Mouse (Mus musculus): ENCODE data around the gene Zkscan4.
"Not testable (repeated sequence)": the region's sequence is repeated elsewhere in the genome, so short reads cannot be mapped to it uniquely, and the experiment has no call there.

The Zkscan4 gene

DNA sequence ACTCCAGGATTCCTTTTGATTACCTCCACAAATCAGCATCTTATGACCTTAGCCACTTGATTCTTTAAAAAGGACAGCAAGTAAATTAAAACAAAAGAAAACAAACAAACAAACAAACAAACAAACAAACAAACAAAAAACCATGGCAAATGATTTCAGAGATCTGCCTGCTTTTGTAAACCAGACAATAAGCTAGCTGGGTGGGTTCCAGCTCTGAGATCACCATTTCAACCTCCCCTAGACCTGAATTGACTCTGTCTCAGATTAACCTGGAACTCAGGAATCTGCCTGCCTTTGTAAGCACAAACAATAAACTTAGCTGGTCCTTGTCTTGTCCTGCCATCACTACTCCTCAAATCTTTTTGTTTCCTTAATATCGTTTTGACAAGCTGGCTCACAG is 8.2 kb downstream of the Zkscan4 start:
- POLR2A ChIA-PET = interaction anchor here in 2 of 4 experiments (0.7 to 1.5 kb wide), 3 partner anchors 10 to 300 kb away, joined by 3 to 6 read pairs (median 4); partner anchors contain the start of gene Hist1h2an (in 1 of the 2)
- CTCF ChIA-PET = interaction anchor here in 1 of 4 experiments (0.6 kb wide), 2 partner anchors 12 to 30 kb away, joined by 3 to 4 read pairs; no protein-coding TSS in a partner anchor

DNA sequence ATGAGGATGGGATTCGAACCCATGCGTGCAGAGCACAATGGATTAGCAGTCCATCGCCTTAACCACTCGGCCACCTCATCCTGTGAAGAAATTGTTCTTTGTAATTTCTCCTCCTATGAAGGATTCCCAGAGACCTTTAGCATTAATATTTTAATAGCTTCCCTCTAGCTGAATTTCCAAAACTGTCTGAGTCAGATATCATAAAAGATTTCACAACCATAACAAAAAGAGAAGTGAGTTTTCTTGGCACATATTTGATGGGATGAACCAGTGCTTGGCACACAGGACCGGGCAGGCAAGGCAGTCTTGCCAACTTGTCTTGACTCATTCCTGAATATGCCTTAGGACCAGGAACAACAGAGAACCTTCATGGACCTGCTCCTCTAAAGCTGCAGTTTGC is 14.1 kb downstream of the Zkscan4 start:
- ChIA-PET POLR2A (no interaction called here), CTCF (no interaction called here)

DNA sequence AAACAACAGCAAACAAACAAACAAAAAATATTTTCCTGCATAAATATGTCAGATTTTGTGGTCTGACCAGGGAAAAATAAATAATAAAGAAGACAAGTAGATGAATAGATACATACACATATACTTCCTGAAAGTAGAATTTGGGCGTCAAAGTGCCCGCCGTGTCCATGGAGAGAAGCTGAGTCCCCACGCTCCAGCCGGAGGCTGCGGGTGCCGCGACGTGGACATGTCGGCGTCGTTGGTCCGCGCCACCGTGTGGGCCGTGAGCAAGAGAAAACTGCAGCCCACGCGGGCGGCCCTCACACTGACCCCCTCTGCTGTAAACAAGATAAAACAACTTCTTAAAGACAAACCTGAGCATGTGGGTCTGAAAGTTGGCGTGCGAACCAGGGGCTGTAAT is 16.4 kb downstream of the Zkscan4 start, which contains the start of gene AK157302:
Gene AK157302 (plus strand): TSS at position 144 of the 400 bp plus-strand sequence.
- ChIA-PET POLR2A (no interaction called here), CTCF (no interaction called here)

GRCm38 (mm10) chr13:21501182-21501581 is 22.5 kb downstream of the Zkscan4 start, which contains the start of gene Gm11273:
Gene Gm11273 (minus strand): TSS chr13:21501418.
- POLR2A ChIA-PET = interaction anchor here in 1 of 4 experiments (1.3 kb wide), 1 partner anchor 102 kb away, joined by 3 read pairs; no protein-coding TSS in a partner anchor
- CTCF ChIA-PET = not testable (repeated sequence)

- POLR2A ChIA-PET = interaction anchor here in 2 of 4 experiments (0.5 to 2.9 kb wide), 2 partner anchors 28 to 94 kb away, joined by 3 to 8 read pairs; partner anchors contain the start of gene Zkscan8 (in 1 of the 2)
- CTCF ChIA-PET = interaction anchor here in 1 of 4 experiments (0.6 kb wide), 1 partner anchor 101 kb away, joined by 3 read pairs; no protein-coding TSS in a partner anchor
Observed at GRCm38 (mm10) chr13:21502296-21502695, 23.6 kb downstream of the Zkscan4 start.

GRCm38 (mm10) chr13:21506221-21506649 is 27.5 kb downstream of the Zkscan4 start:
- ChIA-PET POLR2A (interaction anchor here (0.6 to 1.9 kb wide), 26 partner anchors 8 to 274 kb away, joined by 3 to 17 read pairs (median 3); partner anchors contain the start of genes Zkscan4 (in 3 of the 4), Zkscan8 (in 3 of the 4), Gm10065 (in 2 of the 4) and Zkscan3 (in 2 of the 4)), CTCF (no interaction called here)

- POLR2A ChIA-PET = interaction anchor here in 3 of 4 experiments (0.9 to 2.0 kb wide), 19 partner anchors 17 to 224 kb away, joined by 3 to 17 read pairs (median 5); partner anchors contain the start of genes Zscan12 (in 3 of the 3), Pgbd1 (in 2 of the 3), Hist1h2bn (in 1 of the 3) and Nkapl (in 1 of the 3)
- CTCF ChIA-PET = no interaction called here
Observed at GRCm38 (mm10) chr13:21530136-21530535, 51.4 kb downstream of the Zkscan4 start.

GRCm38 (mm10) chr13:21530781-21531201 is 52.1 kb downstream of the Zkscan4 start, which contains the start of gene Zkscan8:
Gene Zkscan8 (minus strand): TSS chr13:21531120.
- POLR2A ChIA-PET = interaction anchor here in 3 of 4 experiments (0.5 to 2.0 kb wide), 43 partner anchors 11 to 256 kb away, joined by 3 to 17 read pairs (median 4); partner anchors contain the start of genes Pgbd1 (in 3 of the 3), Zscan12 (in 3 of the 3), Nkapl (in 2 of the 3) and Gm10065 (in 1 of the 3)
- CTCF ChIA-PET = interaction anchor here in 1 of 4 experiments (0.6 kb wide), 1 partner anchor 92 kb away, joined by 3 read pairs; no protein-coding TSS in a partner anchor
